Mouse (Mus musculus) embryonic facial prominence, embryonic 11.5 days (tissue): ENCODE measurements around the gene Rasgrf1. TPM values are rescaled to one million over a fixed set of nuclear protein-coding genes. Genes with fewer than 3 reads are reported as not detected.
A peak's percentile ranks its signal among the peaks of the same experiment; 100 is the strongest.

Experiments
- ATAC-seq: fragments of 200-750 bp; cut with Nextera tagmentation; replicated peaks from 2 replicates; pipeline ENCODE4 v1.8.0; 2017; ENCODE audit warnings: low read depth; ENCODE audit not compliant: insufficient number of reproducible peaks, low FRiP score, low TSS enrichment
- DNase-seq: peaks from one replicate; pipeline ENCODE4 v3.0.0-alpha.2; 2015; ENCODE audit warnings: low spot score
- H3K27ac ChIP-seq: fragments of 300-500 bp; sonication (generic); replicated peaks from 2 replicates; pipeline ENCODE4 v1.5.1; 2014; ENCODE audit warnings: mild to moderate bottlenecking, low read depth, low read length, control low read depth
- H3K27me3 ChIP-seq: fragments of 300-500 bp; sonication (generic); 2 replicates; pipeline ENCODE4 v1.6.1; 2014; ENCODE audit warnings: mild to moderate bottlenecking, low read length, moderate library complexity, mixed read lengths; ENCODE audit not compliant: control insufficient read depth, insufficient read depth
- H3K36me3 ChIP-seq: fragments of 300-500 bp; sonication (generic); replicated peaks from 2 replicates; pipeline ENCODE4 v1.6.1; 2014; ENCODE audit warnings: low read depth, mild to moderate bottlenecking, low read length, moderate library complexity, mixed read lengths; ENCODE audit not compliant: control insufficient read depth, insufficient read depth
- H3K4me1 ChIP-seq: fragments of 300-500 bp; sonication (generic); 2 replicates; pipeline ENCODE4 v1.6.1; 2014; ENCODE audit warnings: low read length, mixed read lengths; ENCODE audit not compliant: control insufficient read depth, insufficient read depth
- H3K4me2 ChIP-seq: fragments of 300-500 bp; sonication (generic); 2 replicates; pipeline ENCODE4 v1.6.1; 2014; ENCODE audit warnings: low read depth, mild to moderate bottlenecking, control low read depth, low read length, moderate library complexity
- H3K4me3 ChIP-seq: fragments of 300-500 bp; sonication (generic); 2 replicates; pipeline ENCODE4 v1.5.1; 2014; ENCODE audit warnings: low read depth, low read length, control low read depth
- H3K9ac ChIP-seq: fragments of 300-500 bp; sonication (generic); replicated peaks from 2 replicates; pipeline ENCODE4 v1.6.1; 2014; ENCODE audit warnings: mild to moderate bottlenecking, control low read depth, low read length
- H3K9me3 ChIP-seq: fragments of 300-500 bp; sonication (generic); replicated peaks from 2 replicates; pipeline ENCODE4 v1.6.1; 2016; ENCODE audit warnings: mild to moderate bottlenecking, low read length, inconsistent platforms, mixed read lengths; ENCODE audit not compliant: control insufficient read depth
- WGBS: fragments of 180-500 bp; shearing (Covaris S2); extraction: QIAGEN DNeasy Blood & Tissue Kit; methylation state at CpG from one replicate; pipeline ENCODE4 v1.1.7; 2014; 5-methylcytosine and 5-hydroxymethylcytosine counted together
- polyA plus RNA-seq: library from polyadenylated mRNA; unstranded; fragments of >200 nt; fragmentation: Nextera tagmentation; extraction: Ambion mirVana; gene quantifications from 2 replicates; pipeline ENCODE4 v1.2.1, GENCODE M21; 2014

Rasgrf1 gene
- polyA plus RNA-seq, 1 experiment from 2014 or later: not detected

GRCm38 (mm10) chr9:89891534-89892293, 18.0 kb upstream of the Rasgrf1 start:
- no peak overlapping the region for H3K27ac ChIP-seq
- WGBS: 72% methylated on average over 10 of the region's 10 CpGs
- H3K4me3 ChIP-seq: no peak overlapping the region
- H3K9ac ChIP-seq: no peak overlapping the region
- H3K4me2 ChIP-seq: no peak overlapping the region
- ATAC-seq: no peak
- no peaks in the 10 kb centered on the region for H3K4me1 ChIP-seq
- H3K27me3 ChIP-seq: no peaks in the 10 kb centered on the region
- DNase-seq: no peak
- no peaks in the 10 kb centered on the region for H3K9me3 ChIP-seq
- H3K36me3 ChIP-seq: no peaks in the 10 kb centered on the region

DNA sequence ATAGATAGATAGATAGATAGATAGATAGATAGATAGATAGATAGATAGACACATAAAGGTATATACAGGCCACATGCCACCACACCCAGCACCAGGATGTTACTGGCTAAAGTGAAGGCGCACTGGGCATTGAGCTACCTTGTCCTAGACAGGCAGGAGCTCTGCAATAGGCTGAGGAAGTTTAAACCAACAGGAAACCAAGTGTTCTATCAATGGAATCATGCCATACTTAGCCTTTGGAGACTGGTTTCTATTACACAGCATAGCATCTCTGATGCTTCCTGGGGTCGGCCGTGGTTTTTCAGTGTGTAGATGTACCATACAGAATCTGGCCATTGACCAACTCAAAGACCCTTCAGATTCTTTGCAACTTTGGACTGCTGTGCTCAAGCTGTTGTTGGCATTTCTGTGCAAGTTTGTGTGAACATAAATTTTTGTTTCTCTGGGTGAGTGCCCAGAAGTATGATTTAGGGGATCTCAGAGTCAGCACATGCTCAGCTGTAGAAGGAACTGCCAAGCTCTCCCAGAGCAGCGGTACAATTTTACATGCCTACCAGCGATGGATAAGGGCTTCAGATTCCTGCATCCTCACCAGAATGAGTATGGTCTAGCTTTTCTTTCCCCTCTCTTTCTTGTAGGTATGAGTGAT, 17.0 kb upstream of the Rasgrf1 start:
- DNase-seq: no peak
- WGBS: 86% methylated on average over 5 of the region's 5 CpGs

DNA sequence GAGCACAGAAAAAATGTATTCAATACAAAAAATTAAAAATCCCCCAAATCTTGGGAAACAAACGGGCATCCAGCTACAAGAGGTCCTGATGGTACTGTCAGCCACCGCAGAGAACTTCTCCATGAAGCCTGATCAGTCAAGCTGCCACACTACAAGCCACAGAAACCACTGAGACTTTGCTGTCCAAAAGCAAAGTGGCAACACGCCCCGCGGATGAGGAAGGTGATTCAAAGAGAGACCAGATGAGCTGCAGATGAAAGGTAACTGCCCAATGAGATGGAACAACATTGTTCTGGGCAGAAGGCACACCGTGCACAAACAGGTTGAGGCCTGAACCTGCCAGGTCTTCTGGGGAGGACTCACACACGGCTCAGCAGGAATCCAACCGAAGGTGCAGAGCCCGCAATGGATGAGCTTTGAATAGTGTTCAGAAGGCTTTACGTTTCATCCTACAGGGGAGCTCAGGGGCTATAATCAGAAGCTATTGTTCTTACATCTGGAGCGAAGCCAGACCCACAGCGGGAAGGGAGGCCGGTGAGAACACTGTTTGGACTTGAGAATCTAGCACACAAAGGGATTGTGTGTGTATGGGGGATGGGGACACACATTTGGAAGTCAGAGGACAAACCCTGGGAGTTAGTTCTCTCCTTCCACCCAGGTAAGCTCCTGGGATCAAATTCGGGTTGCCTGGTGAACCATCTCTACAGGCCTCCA, 9.4 kb upstream of the Rasgrf1 start:
- no peak for ATAC-seq
- no peak overlapping the region for H3K4me3 ChIP-seq
- H3K36me3 ChIP-seq: no peaks in the 10 kb centered on the region
- no peak for DNase-seq
- H3K4me2 ChIP-seq: no peak overlapping the region
- H3K4me1 ChIP-seq: no peaks in the 10 kb centered on the region
- H3K27me3 ChIP-seq: no peaks in the 10 kb centered on the region
- WGBS: 26% methylated on average over 14 of the region's 14 CpGs
- H3K9ac ChIP-seq: no peak overlapping the region
- H3K9me3 ChIP-seq: no peaks in the 10 kb centered on the region
- H3K27ac ChIP-seq: no peak overlapping the region

More for the DNA sequence above, 17.0 kb upstream of the Rasgrf1 start:
- Histone ChIP-seq H3K9me3 (no peaks in the 10 kb centered on the region), H3K36me3 (no peaks in the 10 kb centered on the region), H3K4me1 (no peaks in the 10 kb centered on the region), H3K4me3 (no peak overlapping the region), H3K9ac (no peak overlapping the region), H3K27ac (no peak overlapping the region), H3K27me3 (no peaks in the 10 kb centered on the region), H3K4me2 (no peak overlapping the region)
- ATAC-seq: no peak

- H3K27me3 ChIP-seq: no peaks in the 10 kb centered on the region
- H3K4me3 ChIP-seq: no peak overlapping the region
- WGBS: 75% methylated on average over 4 of the region's 4 CpGs
These were observed 8.5 kb upstream of the Rasgrf1 start for GRCm38 (mm10) chr9:89901184-89901583.

GRCm38 (mm10) chr9:89902813-89903212, 6.9 kb upstream of the Rasgrf1 start:
- DNase-seq (no peak), ATAC-seq (no peak)
- Histone ChIP-seq H3K4me2 (no peak overlapping the region), H3K27me3 (peaks cover 16% of the 10 kb centered on the region), H3K9me3 (no peaks in the 10 kb centered on the region), H3K9ac (no peak overlapping the region), H3K4me3 (no peak overlapping the region), H3K36me3 (no peaks in the 10 kb centered on the region), H3K4me1 (no peaks in the 10 kb centered on the region), H3K27ac (no peak overlapping the region)
- WGBS: 62% methylated on average over 2 of the region's 2 CpGs

More at GRCm38 (mm10) chr9:89901184-89901583, 8.5 kb upstream of the Rasgrf1 start:
- Histone ChIP-seq H3K9me3 (no peaks in the 10 kb centered on the region), H3K27ac (no peak overlapping the region), H3K4me1 (no peaks in the 10 kb centered on the region), H3K36me3 (no peaks in the 10 kb centered on the region), H3K9ac (no peak overlapping the region), H3K4me2 (no peak overlapping the region)
- DNase-seq (no peak), ATAC-seq (no peak)

GRCm38 (mm10) chr9:89906645-89907044, 3.1 kb upstream of the Rasgrf1 start:
- Histone ChIP-seq H3K27me3 (peaks cover 49% of the 10 kb centered on the region), H3K9me3 (no peaks in the 10 kb centered on the region)

DNA sequence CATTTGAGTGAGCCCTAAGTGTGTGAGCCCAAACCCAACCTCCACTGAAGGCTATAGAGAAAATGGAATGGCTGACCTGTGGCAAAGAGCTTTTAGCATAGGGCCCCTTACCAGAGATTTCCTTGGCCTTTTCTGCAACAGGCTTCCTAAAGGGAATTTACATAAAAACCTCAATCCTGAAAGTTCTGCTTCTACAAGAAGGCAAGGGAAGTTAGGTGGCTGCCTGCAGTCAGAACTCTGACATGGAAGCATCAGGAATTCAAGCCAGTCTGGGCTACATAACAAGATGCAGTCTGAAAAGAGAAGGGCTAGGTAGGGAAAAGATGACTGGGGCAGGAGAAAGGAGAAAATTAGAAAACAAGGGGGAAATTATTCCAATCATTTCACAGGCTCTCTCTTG, 1.8 kb upstream of the Rasgrf1 start:
- Histone ChIP-seq H3K27me3 (peaks cover 57% of the 10 kb centered on the region), H3K4me3 (no peak overlapping the region), H3K4me2 (no peak overlapping the region), H3K27ac (no peak overlapping the region), H3K9me3 (no peaks in the 10 kb centered on the region), H3K36me3 (no peaks in the 10 kb centered on the region), H3K9ac (no peak overlapping the region), H3K4me1 (no peaks in the 10 kb centered on the region)
- ATAC-seq: no peak
- no peak for DNase-seq

More at GRCm38 (mm10) chr9:89906645-89907044, 3.1 kb upstream of the Rasgrf1 start:
- H3K4me1 ChIP-seq: no peaks in the 10 kb centered on the region
- no peak for ATAC-seq
- no peak for DNase-seq
- no peak overlapping the region for H3K4me2 ChIP-seq
- no peak overlapping the region for H3K9ac ChIP-seq
- no peaks in the 10 kb centered on the region for H3K36me3 ChIP-seq
- no peak overlapping the region for H3K27ac ChIP-seq
- H3K4me3 ChIP-seq: no peak overlapping the region

- ATAC-seq: no peak
- no peak overlapping the region for H3K27ac ChIP-seq
- WGBS: 0% methylated on average over 33 of the region's 33 CpGs
- no peaks in the 10 kb centered on the region for H3K36me3 ChIP-seq
- H3K4me1 ChIP-seq: no peaks in the 10 kb centered on the region
- peaks cover 57% of the 10 kb centered on the region for H3K27me3 ChIP-seq
- no peaks in the 10 kb centered on the region for H3K9me3 ChIP-seq
- H3K9ac ChIP-seq: no peak overlapping the region
- DNase-seq: peak; percentile 23
- peak overlapping the region; percentile 85 for H3K4me2 ChIP-seq
- peak overlapping the region; percentile 44 for H3K4me3 ChIP-seq
These were observed 1.1 kb upstream of the Rasgrf1 start for GRCm38 (mm10) chr9:89908601-89909000.
